Mouse (Mus musculus) liver, adult 2 months (tissue): Measurements from ENCODE around the gene Tnni3k.

Experiments
- CTCF ChIP-seq: fragments of 200-500 bp; IDR thresholded peaks from 2 replicates; pipeline ENCODE4 v1.5.1; 2011; ENCODE audit warnings: low read depth, low read length, control low read depth
- POLR2A ChIP-seq: fragments of 200-500 bp; IDR thresholded peaks from 2 replicates; pipeline ENCODE4 v1.6.1; 2011; ENCODE audit warnings: low read length, control low read depth; ENCODE audit not compliant: insufficient read depth; ENCODE audit errors: extremely low read depth

DNA sequence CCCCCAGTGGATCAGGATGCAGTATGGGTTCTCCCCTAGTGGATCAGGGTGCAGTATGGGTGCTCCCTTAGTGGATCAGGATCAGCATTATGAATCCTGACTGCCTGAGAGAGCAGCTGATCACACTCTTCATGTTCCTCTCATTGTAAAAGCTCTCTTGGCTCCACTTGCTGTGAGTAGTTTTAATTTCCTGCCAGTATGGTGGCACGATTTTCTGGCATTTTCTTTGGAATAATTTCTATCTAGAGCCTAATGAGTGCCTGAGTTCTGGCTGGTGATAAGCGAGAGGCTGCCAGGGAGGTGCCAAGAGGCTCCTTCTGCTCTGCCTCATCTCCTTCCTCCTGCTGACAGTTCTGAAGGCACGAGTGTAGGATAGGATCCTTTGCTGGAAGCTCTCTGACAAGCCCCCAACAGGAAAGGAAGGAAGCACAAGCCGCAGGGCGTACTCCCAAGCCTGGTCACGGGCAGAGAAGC lies 109.5 kb downstream of the Tnni3k start:
- no peak for TF ChIP-seq CTCF
- TF ChIP-seq POLR2A, result no peak
